Mouse (Mus musculus): ENCODE measurements around the gene Mad1l1.

Gene Mad1l1

DNA sequence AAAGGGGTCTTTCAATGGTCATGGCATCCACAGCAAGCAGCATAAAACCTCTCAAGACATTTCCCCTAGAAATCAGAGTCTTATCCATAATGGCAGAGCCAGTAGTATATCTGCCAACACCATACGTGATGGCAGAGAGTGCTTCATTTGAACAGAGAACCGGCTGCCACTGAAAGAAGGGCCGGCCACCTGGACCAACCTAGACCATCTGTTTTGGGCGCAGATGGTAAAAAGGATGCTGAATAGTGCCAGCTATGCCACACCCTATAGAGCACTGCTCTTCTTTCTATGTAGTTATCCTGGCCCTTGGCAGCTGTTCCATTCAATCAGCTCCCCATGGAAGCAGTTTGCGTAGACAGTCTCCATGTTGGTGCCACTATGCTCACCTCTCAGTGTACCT, 222.6 kb downstream of the Mad1l1 start:
- in situ Hi-C loops (cut with MseI, MboI): no loop called here

GRCm38 (mm10) chr5:140095203-140095602, 226.1 kb downstream of the Mad1l1 start:
- in situ Hi-C loops (cut with MseI, MboI): no loop called here

- in situ Hi-C loops (cut with MseI, MboI): no loop called here
Measured at GRCm38 (mm10) chr5:140093489-140093888, 227.9 kb downstream of the Mad1l1 start.

GRCm38 (mm10) chr5:140091601-140092000, 229.8 kb downstream of the Mad1l1 start:
- in situ Hi-C loops (cut with MseI, MboI): no loop called here

GRCm38 (mm10) chr5:140089263-140089662, 232.1 kb downstream of the Mad1l1 start:
- in situ Hi-C loops (cut with MseI, MboI): no loop called here

GRCm38 (mm10) chr5:140087242-140087641, 234.1 kb downstream of the Mad1l1 start:
- in situ Hi-C loops (cut with MseI, MboI): no loop called here

DNA sequence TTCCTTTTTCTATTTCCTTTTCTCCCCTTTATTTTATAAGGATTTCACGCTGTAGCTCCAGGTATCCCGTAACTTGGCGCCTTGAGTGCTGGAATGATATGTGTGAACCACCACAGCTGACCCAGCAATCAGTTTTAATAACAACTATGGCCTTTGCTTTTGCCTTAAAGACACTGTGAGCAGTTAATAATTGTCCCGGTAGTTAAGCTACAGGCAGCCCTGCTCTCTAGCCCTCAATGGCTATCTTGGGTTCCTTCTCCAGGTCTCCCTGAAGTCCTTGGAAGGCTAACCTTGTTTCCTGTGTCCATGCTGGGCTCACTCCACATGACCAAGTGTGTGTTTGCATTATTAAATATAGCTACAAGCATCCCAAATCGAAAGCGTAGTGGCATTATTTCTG, 237.0 kb downstream of the Mad1l1 start:
- in situ Hi-C loops (cut with MseI, MboI): no loop called here

DNA sequence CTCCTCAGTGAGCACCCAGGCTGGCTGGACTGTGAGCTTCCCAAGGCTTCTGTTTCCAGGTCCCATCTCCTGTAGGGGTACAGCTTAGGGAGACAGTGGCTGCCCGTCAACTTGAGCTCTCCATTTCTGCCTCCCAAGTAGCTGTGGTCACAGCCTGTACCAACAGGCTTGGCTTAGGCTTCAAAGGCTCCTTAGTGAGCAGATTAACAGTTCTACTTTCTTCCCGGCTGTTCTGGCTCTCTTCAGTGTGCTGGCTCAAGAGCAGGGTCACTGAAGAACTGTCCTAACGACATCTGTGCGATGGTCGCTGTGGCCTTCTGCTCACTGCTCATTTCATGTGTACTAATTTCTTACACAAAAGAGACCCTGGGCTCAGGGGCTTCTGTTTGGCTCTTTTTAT, 237.4 kb downstream of the Mad1l1 start:
- in situ Hi-C loops (cut with MseI, MboI): no loop called here

DNA sequence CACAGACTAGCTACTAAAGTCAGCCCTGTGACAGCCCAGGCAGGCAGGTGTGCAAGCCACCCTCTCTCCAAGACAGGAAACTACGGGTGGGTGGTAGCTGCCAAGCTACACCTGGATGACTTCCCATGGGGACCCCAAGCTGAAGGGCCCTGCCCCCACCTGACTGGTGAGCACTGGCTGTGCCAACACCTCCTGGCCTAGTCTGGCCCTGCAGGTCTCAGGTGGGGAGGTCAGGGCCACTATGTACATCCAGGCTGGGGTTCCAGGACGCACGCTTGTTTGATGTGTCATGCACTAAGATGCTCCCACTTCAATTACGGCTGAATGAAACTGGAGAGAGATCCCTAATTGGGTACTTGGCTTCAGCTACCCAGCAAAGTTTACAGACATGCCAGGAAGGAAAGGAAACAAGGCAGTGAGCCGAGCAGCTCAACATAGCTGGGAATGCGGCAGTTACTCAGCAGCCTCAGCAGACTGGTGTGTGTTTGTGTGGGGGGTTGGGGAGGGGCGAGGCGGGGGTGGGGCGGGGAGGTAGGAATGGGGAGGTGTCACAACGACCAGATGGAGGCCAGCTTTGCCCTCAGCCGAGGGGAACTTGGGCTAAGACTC, 239.0 kb downstream of the Mad1l1 start:
- in situ Hi-C loops (cut with MseI, MboI): no loop called here

DNA sequence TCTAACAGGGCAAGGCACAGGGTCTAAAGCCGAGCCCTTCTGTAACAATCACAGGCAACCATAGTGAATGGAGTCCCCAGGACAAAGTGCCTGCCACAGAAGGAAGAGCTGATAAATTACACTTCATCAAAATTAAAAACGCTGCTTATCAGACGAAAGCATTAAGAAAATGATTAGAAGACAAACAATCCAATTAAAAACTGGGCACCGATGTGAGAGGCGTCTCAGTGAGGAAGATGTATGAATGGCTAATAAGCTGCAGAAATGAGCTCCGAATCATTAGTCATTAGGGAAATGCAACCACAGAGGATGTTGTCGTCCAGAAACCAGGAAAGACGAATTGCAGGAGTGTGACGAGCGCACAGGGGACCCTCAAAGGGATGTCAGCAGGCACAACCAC, 240.3 kb downstream of the Mad1l1 start:
- in situ Hi-C loops (cut with MseI, MboI): no loop called here

- in situ Hi-C loops (cut with MseI, MboI): no loop called here
Measured at GRCm38 (mm10) chr5:140079511-140079910, 241.8 kb downstream of the Mad1l1 start.

- in situ Hi-C loops (cut with MseI, MboI): no loop called here
Measured at GRCm38 (mm10) chr5:140078406-140078805, 242.9 kb downstream of the Mad1l1 start.

DNA sequence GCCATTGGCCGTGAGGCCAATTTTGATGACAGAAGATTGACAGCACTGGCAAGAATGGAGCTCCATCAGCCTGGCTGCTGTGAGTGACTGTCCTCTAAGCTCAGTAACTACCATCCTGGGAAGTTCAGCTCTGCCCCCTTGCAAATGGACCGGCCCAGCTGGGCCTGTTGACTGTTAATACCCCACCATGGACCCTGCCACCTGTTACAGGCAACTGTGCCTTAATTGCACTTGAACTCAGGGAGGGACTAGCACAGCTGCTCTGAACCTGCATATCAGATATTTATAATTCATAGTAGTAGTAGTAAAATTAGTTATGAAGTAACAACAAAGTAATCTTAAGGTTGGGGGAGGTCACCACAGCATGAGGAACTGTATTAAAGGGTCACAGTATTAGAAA, 244.9 kb downstream of the Mad1l1 start:
- in situ Hi-C loops (cut with MseI, MboI): no loop called here

GRCm38 (mm10) chr5:140073671-140074116, 247.7 kb downstream of the Mad1l1 start:
- in situ Hi-C loops (cut with MseI, MboI): no loop called here

DNA sequence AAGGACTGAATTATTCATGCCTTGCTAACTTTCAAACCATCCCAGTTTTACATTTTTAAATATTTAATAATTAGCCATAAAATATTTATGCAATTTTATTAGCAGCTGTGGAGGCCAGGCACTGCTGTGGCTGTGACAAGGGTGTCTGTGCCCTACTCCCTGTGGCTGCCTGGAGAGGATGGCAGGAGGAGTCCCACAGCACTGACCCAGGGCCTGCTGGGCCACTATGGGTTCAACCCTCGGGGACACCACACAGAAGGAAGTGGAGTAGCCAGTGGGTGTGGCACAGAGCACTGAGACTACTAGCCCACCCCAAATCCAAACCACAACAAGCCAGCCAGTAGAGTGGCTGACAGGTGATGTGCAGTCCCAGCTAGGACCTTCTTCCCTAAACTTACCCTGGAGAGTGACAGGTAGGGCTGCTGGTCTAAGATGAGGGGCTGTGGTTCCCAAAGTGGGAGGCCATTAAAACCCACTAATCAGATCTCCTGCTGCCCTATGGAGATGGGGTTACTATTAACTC, 248.1 kb downstream of the Mad1l1 start:
- in situ Hi-C loops (cut with MseI, MboI): no loop called here

DNA sequence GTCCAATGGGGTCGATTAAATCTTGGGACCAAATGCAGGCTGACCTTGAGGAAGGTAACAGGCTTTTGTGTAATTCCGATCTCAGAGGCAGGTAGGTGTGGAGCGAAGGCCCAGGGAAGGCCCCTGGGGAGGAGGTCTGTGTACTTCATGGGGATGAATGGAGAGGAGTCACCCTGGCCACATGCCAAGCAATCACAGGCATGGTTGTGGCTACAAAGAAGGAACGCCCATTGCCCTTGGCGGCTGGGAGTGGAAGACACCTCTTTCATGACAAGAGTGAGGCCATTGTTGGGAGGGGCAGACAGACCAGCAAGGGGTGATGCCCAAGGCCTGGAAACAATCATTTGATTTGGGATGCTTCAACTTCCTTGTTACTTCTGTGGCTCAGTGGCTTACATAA, 252.8 kb downstream of the Mad1l1 start:
- in situ Hi-C loops (cut with MseI, MboI): no loop called here

DNA sequence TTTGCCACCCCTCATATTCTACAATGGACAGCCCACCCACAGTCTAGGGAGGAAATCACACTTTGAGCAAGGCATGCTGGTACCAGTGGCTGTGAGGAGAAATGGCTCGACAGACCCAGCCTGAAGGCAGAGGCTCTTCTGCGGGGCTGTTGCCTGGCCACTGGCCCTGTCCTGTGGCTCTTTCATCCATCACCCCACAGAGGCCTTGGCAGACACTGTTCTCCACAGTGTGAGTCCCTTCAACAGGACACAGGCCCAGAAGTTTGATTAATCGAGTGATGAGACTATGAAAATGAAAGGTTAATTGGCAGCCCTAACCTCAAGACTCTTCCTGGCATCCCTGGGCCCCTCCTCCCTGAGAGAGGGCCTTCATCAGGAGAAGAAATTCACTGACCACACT, 253.3 kb downstream of the Mad1l1 start:
- in situ Hi-C loops (cut with MseI, MboI): no loop called here

DNA sequence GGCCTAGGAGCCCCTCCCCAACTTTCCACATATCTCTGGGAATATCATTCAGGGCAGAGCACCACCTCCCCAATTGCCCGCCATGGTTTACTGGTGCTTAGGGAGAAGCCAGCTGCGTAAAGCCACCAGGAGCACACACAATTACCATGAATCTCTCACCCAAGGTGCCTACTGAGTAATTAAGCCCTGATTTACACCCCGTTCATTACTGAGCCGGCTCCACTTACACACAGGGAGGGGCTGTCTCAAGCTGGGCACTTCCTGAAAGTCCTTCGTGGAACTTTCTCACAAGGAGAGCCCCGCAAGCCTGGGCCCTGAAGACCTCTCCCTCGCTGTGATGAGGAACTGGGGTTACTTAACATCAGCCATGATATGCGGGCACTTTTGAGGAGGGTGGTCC, 254.6 kb downstream of the Mad1l1 start:
- in situ Hi-C loops (cut with MseI, MboI): no loop called here

DNA sequence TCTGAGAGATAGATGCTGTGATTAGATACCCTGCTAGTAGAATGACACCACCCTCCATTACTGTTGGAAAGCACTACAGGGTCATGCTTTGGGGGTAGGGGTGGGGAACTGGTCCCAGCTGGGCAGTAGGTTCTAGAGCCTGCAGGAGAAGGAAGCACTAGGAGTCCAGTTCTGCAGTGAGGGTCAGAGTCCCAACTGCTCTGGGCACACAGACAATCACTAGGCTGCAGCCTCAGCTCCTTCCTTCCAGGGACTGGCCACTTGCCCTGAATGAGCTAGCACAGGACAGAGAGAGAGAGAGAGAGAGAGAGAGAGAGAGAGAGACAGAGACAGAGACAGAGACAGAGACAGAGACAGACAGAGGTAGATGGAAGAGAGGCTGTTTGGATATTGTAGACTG, 255.1 kb downstream of the Mad1l1 start:
- in situ Hi-C loops (cut with MseI, MboI): no loop called here

DNA sequence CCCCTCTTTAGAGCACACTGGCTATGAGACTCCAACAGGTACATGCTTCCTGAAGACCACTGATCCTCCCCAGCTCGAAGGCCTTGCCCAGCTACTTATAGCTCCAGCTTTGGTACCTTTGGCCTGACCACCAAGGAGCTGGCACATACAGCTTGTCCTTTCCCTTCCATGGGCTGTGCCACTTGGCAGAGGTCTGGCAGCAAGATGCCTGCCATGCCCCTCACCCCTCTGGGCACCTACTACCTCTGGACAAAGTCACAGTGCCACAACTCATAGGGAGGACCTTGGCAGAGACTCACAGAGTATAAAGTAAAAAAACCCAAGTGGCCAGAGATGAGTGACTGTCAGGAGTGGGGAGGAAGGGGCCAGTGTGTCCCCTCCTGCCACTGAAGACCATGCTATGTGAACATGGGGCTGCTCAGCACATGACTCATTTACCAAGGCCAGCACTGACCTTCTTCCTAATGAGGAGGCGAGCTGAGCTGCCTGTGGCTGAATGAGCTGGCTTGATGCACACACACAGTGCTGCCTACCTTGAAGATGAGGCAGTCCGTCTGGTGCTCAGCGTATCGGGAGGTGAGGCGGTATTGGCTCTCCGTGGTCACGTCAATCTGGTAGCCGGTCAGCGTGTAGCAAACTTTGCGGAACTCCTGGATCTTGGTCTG, 255.9 kb downstream of the Mad1l1 start:
- in situ Hi-C loops (cut with MseI, MboI): no loop called here

DNA sequence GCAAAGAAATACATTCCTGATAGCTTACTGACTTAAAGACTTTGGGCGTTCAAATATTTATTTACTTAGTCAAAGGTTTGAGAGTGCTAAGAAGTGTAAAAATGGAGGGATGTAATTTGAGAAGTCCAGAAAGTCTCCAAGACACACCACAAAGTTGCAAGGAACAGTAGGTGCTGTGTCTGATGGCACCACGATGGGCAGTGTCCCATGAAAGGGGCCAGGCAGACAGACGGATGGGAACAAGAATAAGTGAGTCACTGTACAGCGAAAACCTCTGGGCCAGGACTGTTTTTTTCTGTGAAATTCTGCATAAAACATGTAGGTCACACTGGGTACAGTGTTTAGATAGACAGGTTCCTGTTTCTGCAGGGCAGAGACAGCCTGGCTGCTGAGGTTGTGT, 256.8 kb downstream of the Mad1l1 start:
- in situ Hi-C loops (cut with MseI, MboI): no loop called here

DNA sequence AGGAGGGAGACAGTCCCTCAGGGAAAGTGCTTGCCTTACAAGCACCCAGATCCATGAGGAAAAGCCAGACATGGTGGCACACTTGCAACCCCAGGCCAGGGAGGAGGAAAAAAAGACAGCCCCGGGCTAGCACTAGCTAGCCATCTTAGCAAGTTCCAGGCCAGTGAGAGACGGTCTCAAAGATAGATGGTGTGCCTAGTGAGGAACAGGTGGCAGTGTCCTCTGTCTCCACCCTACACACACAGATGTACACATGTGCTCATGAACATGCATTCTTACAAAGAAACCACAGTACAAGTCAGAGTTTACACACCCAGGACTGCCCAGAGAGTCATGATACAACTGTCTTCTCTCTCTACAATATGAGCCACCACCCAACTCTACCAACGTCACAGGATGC, 258.5 kb downstream of the Mad1l1 start:
- in situ Hi-C loops (cut with MseI, MboI): no loop called here

DNA sequence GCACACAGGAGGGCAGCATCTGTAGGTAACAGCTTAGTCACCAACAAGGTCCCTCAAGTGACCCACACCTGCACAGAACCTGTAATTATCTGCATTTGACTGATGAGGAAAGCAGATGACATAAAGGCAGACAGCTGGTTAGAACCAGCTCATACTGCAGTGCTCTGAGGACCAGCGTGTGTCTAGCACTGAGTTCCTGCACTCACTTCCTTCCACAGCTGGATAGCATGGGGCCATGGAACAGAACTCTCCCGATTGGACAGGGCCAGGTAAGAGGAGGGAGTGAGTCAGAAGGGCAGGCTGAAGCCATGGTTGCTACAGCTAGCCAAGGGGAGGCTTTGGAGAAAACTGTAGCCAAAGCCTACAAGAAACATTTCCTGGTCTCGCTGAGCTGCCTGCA, 259.0 kb downstream of the Mad1l1 start:
- in situ Hi-C loops (cut with MseI, MboI): no loop called here
